Mouse (Mus musculus): ENCODE results near the gene Sucla2. TPM values are rescaled to one million over a fixed set of nuclear protein-coding genes. Genes with fewer than 3 reads are reported as not detected.
"Not testable (repeated sequence)": the region's sequence is repeated elsewhere in the genome, so short reads cannot be mapped to it uniquely, and the experiment has no call there.

Sucla2 gene
- polyA plus RNA-seq, 1 experiment = 1.1 TPM

GRCm38 (mm10) chr14:73574053-73574452 lies 48.9 kb downstream of the Sucla2 start:
- Histone ChIP-seq H3K27me3 (ENCODE audit: control insufficient read depth) (no peaks in the 10 kb centered on the region), H3K36me3 (ENCODE audit: control insufficient read depth) (peaks cover 21% of the 10 kb centered on the region), H3K9me3 (ENCODE audit: control insufficient read depth, low read length) (peaks cover 7% of the 10 kb centered on the region; the same call in 1 of the 2 replicates), H3K4me3 (replicated peaks) (no peak overlapping the region), H3K4me1 (ENCODE audit: control insufficient read depth) (no peaks in the 10 kb centered on the region)
- TF ChIP-seq TAL1 (IDR thresholded peaks at IDR 0.05; ENCODE audit: low read length) = no peak

- Histone ChIP-seq H3K36me3 (ENCODE audit: control insufficient read depth) (peaks cover 19% of the 10 kb centered on the region), H3K4me3 (replicated peaks) (no peak overlapping the region)
These were observed 51.2 kb downstream of the Sucla2 start for GRCm38 (mm10) chr14:73576336-73576735.

GRCm38 (mm10) chr14:73588080-73588479 lies 63.0 kb downstream of the Sucla2 start:
- no peak for TF ChIP-seq GATA1 (IDR thresholded peaks at IDR 0.05; ENCODE audit: low read length)
- no peak for TF ChIP-seq TAL1 (IDR thresholded peaks at IDR 0.05; ENCODE audit: low read length)
- H3K9me3 ChIP-seq (ENCODE audit: control insufficient read depth, low read length) = no peaks in the 10 kb centered on the region
- peaks cover 21% of the 10 kb centered on the region for H3K36me3 ChIP-seq (ENCODE audit: control insufficient read depth)
- H3K4me1 ChIP-seq (ENCODE audit: control insufficient read depth) = no peaks in the 10 kb centered on the region
- no peak overlapping the region for H3K4me3 ChIP-seq (replicated peaks)
- no peaks in the 10 kb centered on the region for H3K27me3 ChIP-seq (ENCODE audit: control insufficient read depth)

More at GRCm38 (mm10) chr14:73576336-73576735, 51.2 kb downstream of the Sucla2 start:
- H3K9me3 ChIP-seq (ENCODE audit: control insufficient read depth, low read length) = peaks cover 7% of the 10 kb centered on the region; the same call in 1 of the 2 replicates
- TF ChIP-seq TAL1 (IDR thresholded peaks at IDR 0.05; ENCODE audit: low read length) = no peak
- TF ChIP-seq GATA1 (IDR thresholded peaks at IDR 0.05; ENCODE audit: low read length) = no peak
- no peaks in the 10 kb centered on the region for H3K4me1 ChIP-seq (ENCODE audit: control insufficient read depth)
- no peaks in the 10 kb centered on the region for H3K27me3 ChIP-seq (ENCODE audit: control insufficient read depth)

GRCm38 (mm10) chr14:73592166-73592565 lies 67.0 kb downstream of the Sucla2 start:
- H3K4me3 ChIP-seq (replicated peaks) = no peak overlapping the region
- no peak for TF ChIP-seq GATA1 (IDR thresholded peaks at IDR 0.05; ENCODE audit: low read length)
- no peak for TF ChIP-seq TAL1 (IDR thresholded peaks at IDR 0.05; ENCODE audit: low read length)
- H3K36me3 ChIP-seq (ENCODE audit: control insufficient read depth) = peaks cover 32% of the 10 kb centered on the region
- H3K27me3 ChIP-seq (ENCODE audit: control insufficient read depth) = no peaks in the 10 kb centered on the region
- H3K9me3 ChIP-seq (ENCODE audit: control insufficient read depth, low read length) = no peaks in the 10 kb centered on the region
- no peaks in the 10 kb centered on the region for H3K4me1 ChIP-seq (ENCODE audit: control insufficient read depth)

GRCm38 (mm10) chr14:73599720-73600119 lies 74.6 kb downstream of the Sucla2 start:
- Histone ChIP-seq H3K9me3 (ENCODE audit: control insufficient read depth, low read length) (peaks cover 3% of the 10 kb centered on the region; the same call in 1 of the 2 replicates), H3K4me1 (ENCODE audit: control insufficient read depth) (peaks cover 5% of the 10 kb centered on the region), H3K36me3 (ENCODE audit: control insufficient read depth) (peaks cover 33% of the 10 kb centered on the region), H3K27me3 (ENCODE audit: control insufficient read depth) (no peaks in the 10 kb centered on the region), H3K4me3 (replicated peaks) (no peak overlapping the region)
- TF ChIP-seq GATA1 (IDR thresholded peaks at IDR 0.05; ENCODE audit: low read length) (no peak), TAL1 (IDR thresholded peaks at IDR 0.05; ENCODE audit: low read length) (no peak)

- no peaks in the 10 kb centered on the region for H3K36me3 ChIP-seq (ENCODE audit: control insufficient read depth)
- no peaks in the 10 kb centered on the region for H3K9me3 ChIP-seq (ENCODE audit: control insufficient read depth, low read length)
These were observed 82.6 kb downstream of the Sucla2 start for GRCm38 (mm10) chr14:73607732-73608131.

GRCm38 (mm10) chr14:73608668-73609481 lies 83.8 kb downstream of the Sucla2 start:
- no peaks in the 10 kb centered on the region for H3K36me3 ChIP-seq (ENCODE audit: control insufficient read depth)

More at GRCm38 (mm10) chr14:73607732-73608131, 82.6 kb downstream of the Sucla2 start:
- Histone ChIP-seq H3K4me1 (ENCODE audit: control insufficient read depth) (no peaks in the 10 kb centered on the region), H3K4me3 (replicated peaks) (no peak overlapping the region), H3K27me3 (ENCODE audit: control insufficient read depth) (no peaks in the 10 kb centered on the region)
- TF ChIP-seq TAL1 (IDR thresholded peaks at IDR 0.05; ENCODE audit: low read length) = no peak
- no peak for TF ChIP-seq GATA1 (IDR thresholded peaks at IDR 0.05; ENCODE audit: low read length)

GRCm38 (mm10) chr14:73614961-73615360 lies 89.8 kb downstream of the Sucla2 start:
- not testable (repeated sequence) for H3K36me3 ChIP-seq (ENCODE audit: control insufficient read depth); H3K4me3 ChIP-seq (replicated peaks); H3K9me3 ChIP-seq (ENCODE audit: control insufficient read depth, low read length); H3K27me3 ChIP-seq (ENCODE audit: control insufficient read depth); H3K4me1 ChIP-seq (ENCODE audit: control insufficient read depth)

More at GRCm38 (mm10) chr14:73608668-73609481, 83.8 kb downstream of the Sucla2 start:
- TF ChIP-seq TAL1 (IDR thresholded peaks at IDR 0.05; ENCODE audit: low read length) (no peak), GATA1 (IDR thresholded peaks at IDR 0.05; ENCODE audit: low read length) (no peak)
- H3K4me1 ChIP-seq (ENCODE audit: control insufficient read depth) = no peaks in the 10 kb centered on the region
- H3K4me3 ChIP-seq (replicated peaks) = no peak overlapping the region
- H3K9me3 ChIP-seq (ENCODE audit: control insufficient read depth, low read length) = no peaks in the 10 kb centered on the region
- no peaks in the 10 kb centered on the region for H3K27me3 ChIP-seq (ENCODE audit: control insufficient read depth)

- Histone ChIP-seq H3K4me1 (ENCODE audit: control insufficient read depth) (no peaks in the 10 kb centered on the region), H3K9me3 (ENCODE audit: control insufficient read depth, low read length) (no peaks in the 10 kb centered on the region), H3K36me3 (ENCODE audit: control insufficient read depth) (no peaks in the 10 kb centered on the region), H3K4me3 (replicated peaks) (no peak overlapping the region), H3K27me3 (ENCODE audit: control insufficient read depth) (no peaks in the 10 kb centered on the region)
- TF ChIP-seq GATA1 (IDR thresholded peaks at IDR 0.05; ENCODE audit: low read length) (no peak), TAL1 (IDR thresholded peaks at IDR 0.05; ENCODE audit: low read length) (no peak)
These were observed 95.8 kb downstream of the Sucla2 start for GRCm38 (mm10) chr14:73620880-73621279.
